Mouse (Mus musculus) bone marrow macrophage, adult 2 months (primary cell): ENCODE measurements around the gene Oprm1.
"Not testable (repeated sequence)": the region's sequence is repeated elsewhere in the genome, so short reads cannot be mapped to it uniquely, and the experiment has no call there.

Experiments used
- CTCF ChIP-seq: IDR thresholded peaks from 2 replicates; pipeline ENCODE4 v1.5.1; 2012; ENCODE audit warnings: low read depth, mild to moderate bottlenecking, low read length, moderate library complexity
- POLR2A ChIP-seq: IDR thresholded peaks from 2 replicates; pipeline ENCODE4 v1.6.1; 2012; ENCODE audit warnings: mild to moderate bottlenecking, low read depth, low read length, borderline replicate concordance

DNA sequence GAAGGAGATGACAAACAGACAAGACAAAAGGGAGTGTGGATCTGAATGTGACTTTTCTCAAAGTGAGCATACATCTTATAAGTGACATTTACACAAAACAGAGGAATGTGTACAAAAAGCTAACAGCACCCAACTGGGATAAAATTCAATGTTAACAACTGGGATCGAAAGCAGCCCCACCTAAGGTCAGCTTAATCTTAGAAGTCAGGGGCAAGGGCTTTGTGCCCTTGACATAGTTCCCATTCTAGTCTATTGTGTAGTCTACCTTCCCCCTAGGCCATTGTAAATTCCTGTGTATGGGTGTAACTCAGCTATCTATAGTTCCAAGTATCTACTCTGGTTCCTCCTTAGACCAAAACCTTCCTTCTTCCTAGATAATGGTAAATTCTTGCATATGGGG, 123.7 kb downstream of the Oprm1 start:
- not testable (repeated sequence) for TF ChIP-seq CTCF, POLR2A
